Mouse (Mus musculus) CD4-positive, CD25-positive, alpha-beta regulatory T cell (primary cell): ENCODE data around the gene Olfr401. TPM values are rescaled to one million over a fixed set of nuclear protein-coding genes. Genes with fewer than 3 reads are reported as not detected.

Experiments
- polyA plus RNA-seq: library from polyadenylated mRNA; unstranded; fragments of 100-300 nt; shearing (Covaris generic); gene quantifications from one replicate; pipeline ENCODE4 v1.2.1, GENCODE M21; 2017

Olfr401 gene
- not detected for polyA plus RNA-seq

DNA sequence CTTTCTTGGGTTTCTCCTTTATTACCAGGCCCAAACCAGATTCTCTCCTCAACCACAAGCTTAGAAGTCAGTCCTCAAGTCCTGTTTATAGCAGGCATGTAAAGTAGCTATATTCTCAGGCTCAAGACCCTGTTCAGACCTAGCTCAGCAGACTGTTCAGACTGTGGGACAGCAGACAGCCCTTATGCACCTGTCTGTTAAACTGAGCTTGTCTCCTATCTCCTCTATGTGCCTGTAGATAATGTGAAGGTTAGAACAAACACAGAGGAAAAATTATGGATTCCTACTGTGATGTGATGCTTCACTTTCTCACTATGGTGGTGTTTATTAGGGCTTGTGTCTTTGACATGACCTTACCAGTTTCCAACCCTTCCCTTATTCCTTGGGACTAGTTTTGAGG, at the start of gene Olfr401:
Gene Olfr401 (plus strand): TSS at position 301 of the 400 bp plus-strand sequence.

GRCm38 (mm10) chr11:74069655-74070054, 43.9 kb upstream of the Olfr401 start, which contains the start of gene Zfp616:
Gene Zfp616 (plus strand): TSS chr11:74069955.

GRCm38 (mm10) chr11:74153229-74153628, 39.7 kb downstream of the Olfr401 start, which contains the start of gene Olfr402:
Gene Olfr402 (plus strand): TSS chr11:74153529.

Other genes starting within 250 kb of the Olfr401 start
- gene Olfr394, start 222.9 kb upstream of the Olfr401 start, polyA plus RNA-seq, result not detected
- not detected for gene Olfr395, start 204.4 kb upstream of the Olfr401 start, polyA plus RNA-seq
- not detected for gene Olfr23, start 177.0 kb upstream of the Olfr401 start, polyA plus RNA-seq
- not detected for gene Olfr397, start 152.9 kb upstream of the Olfr401 start, polyA plus RNA-seq
- 0.04 TPM for gene Olfr398, start 123.3 kb upstream of the Olfr401 start, polyA plus RNA-seq
- gene Olfr139, start 57.2 kb upstream of the Olfr401 start, polyA plus RNA-seq, result not detected
- not detected for gene Olfr399, start 57.1 kb upstream of the Olfr401 start, polyA plus RNA-seq
- not detected for gene Zfp616, start 43.8 kb upstream of the Olfr401 start, polyA plus RNA-seq
- not detected for gene Olfr402, start 39.8 kb downstream of the Olfr401 start, polyA plus RNA-seq
- 0.05 TPM for gene Olfr403, start 72.5 kb downstream of the Olfr401 start, polyA plus RNA-seq
- gene Olfr43, start 97.7 kb downstream of the Olfr401 start, polyA plus RNA-seq, result not detected
- gene Olfr406, start 146.1 kb downstream of the Olfr401 start, polyA plus RNA-seq, result not detected
- gene Olfr59, start 170.0 kb downstream of the Olfr401 start, polyA plus RNA-seq, result not detected
- not detected for gene Olfr410, start 224.3 kb downstream of the Olfr401 start, polyA plus RNA-seq
- gene Olfr411, start 238.9 kb downstream of the Olfr401 start, polyA plus RNA-seq, result not detected
- gene Olfr412, start 248.4 kb downstream of the Olfr401 start, polyA plus RNA-seq, result not detected